Mouse (Mus musculus): Measurements from ENCODE around the gene Olfr1411. TPM values are rescaled to one million over a fixed set of nuclear protein-coding genes. Genes with fewer than 3 reads are reported as not detected.

Gene Olfr1411
- total RNA-seq, 1 experiment = not detected

- Histone ChIP-seq H3K9ac (ENCODE audit: insufficient read depth, low read depth, low read length, poor library complexity, severe bottlenecking) (no peak overlapping the region), H3K4me1 (ENCODE audit: control insufficient read depth in 2 of 2, insufficient read depth in 2 of 2, low read length in 2 of 2, poor library complexity in 1 of 2) (no peaks in the 10 kb centered on the region), H3K4me3 (ENCODE audit: insufficient read depth in 1 of 2, low read depth in 1 of 2, low read length in 2 of 2, poor library complexity in 1 of 2, severe bottlenecking in 1 of 2) (no peak overlapping the region), H3K27ac (ENCODE audit: insufficient read depth, low read depth, low read length, poor library complexity, severe bottlenecking) (no peak overlapping the region), H3K36me3 (ENCODE audit: control insufficient read depth, insufficient read depth, low read length, poor library complexity, severe bottlenecking) (no peaks in the 10 kb centered on the region), H3K9me3 (ENCODE audit: control insufficient read depth, insufficient read depth, low read depth, low read length) (no peaks in the 10 kb centered on the region)
- no peak for DNase-seq (ENCODE audit: low read depth, low spot score)
- TF ChIP-seq MAFK (IDR thresholded peaks at IDR 0.05; ENCODE audit: insufficient read depth, low read depth, low read length) (no peak), CHD2 (IDR thresholded peaks at IDR 0.05; ENCODE audit: low read depth, low read length) (no peak), ZNF384 (IDR thresholded peaks at IDR 0.05; ENCODE audit: low read depth, low read length) (no peak), ZC3H11A (IDR thresholded peaks at IDR 0.05; ENCODE audit: borderline replicate concordance, low read depth, low read length) (no peak), HCFC1 (IDR thresholded peaks at IDR 0.05; ENCODE audit: borderline replicate concordance, insufficient read depth, low read length) (no peak)
- in situ Hi-C loops (cut with MboI; ENCODE audit: low sequenced_read_pairs in 2 of 2, unreplicated experiment in 2 of 2) = no loop called here
These were observed 34.0 kb downstream of the Olfr1411 start for GRCm38 (mm10) chr1:92628227-92628626.

- in situ Hi-C loops (cut with MboI; ENCODE audit: low sequenced_read_pairs in 2 of 2, unreplicated experiment in 2 of 2) = no loop called here
- Histone ChIP-seq H3K27ac (ENCODE audit: insufficient read depth, low read depth, low read length, poor library complexity, severe bottlenecking) (no peak overlapping the region), H3K9ac (ENCODE audit: insufficient read depth, low read depth, low read length, poor library complexity, severe bottlenecking) (no peak overlapping the region), H3K4me3 (ENCODE audit: insufficient read depth in 1 of 2, low read depth in 1 of 2, low read length in 2 of 2, poor library complexity in 1 of 2, severe bottlenecking in 1 of 2) (no peak overlapping the region), H3K36me3 (ENCODE audit: control insufficient read depth, insufficient read depth, low read length, poor library complexity, severe bottlenecking) (peaks cover 7% of the 10 kb centered on the region), H3K9me3 (ENCODE audit: control insufficient read depth, insufficient read depth, low read depth, low read length) (no peaks in the 10 kb centered on the region), H3K4me1 (ENCODE audit: control insufficient read depth in 2 of 2, insufficient read depth in 2 of 2, low read length in 2 of 2, poor library complexity in 1 of 2) (no peaks in the 10 kb centered on the region)
- DNase-seq (ENCODE audit: low read depth, low spot score) = no peak
- no peak for TF ChIP-seq CHD2 (IDR thresholded peaks at IDR 0.05; ENCODE audit: low read depth, low read length)
These were observed 38.0 kb downstream of the Olfr1411 start for GRCm38 (mm10) chr1:92632196-92632595.

- Histone ChIP-seq H3K9ac (ENCODE audit: insufficient read depth, low read depth, low read length, poor library complexity, severe bottlenecking) (no peak overlapping the region), H3K36me3 (ENCODE audit: control insufficient read depth, insufficient read depth, low read length, poor library complexity, severe bottlenecking) (peaks cover 10% of the 10 kb centered on the region), H3K4me1 (ENCODE audit: control insufficient read depth in 2 of 2, insufficient read depth in 2 of 2, low read length in 2 of 2, poor library complexity in 1 of 2) (no peaks in the 10 kb centered on the region), H3K27ac (ENCODE audit: insufficient read depth, low read depth, low read length, poor library complexity, severe bottlenecking) (no peak overlapping the region), H3K4me3 (ENCODE audit: insufficient read depth in 1 of 2, low read depth in 1 of 2, low read length in 2 of 2, poor library complexity in 1 of 2, severe bottlenecking in 1 of 2) (no peak overlapping the region), H3K9me3 (ENCODE audit: control insufficient read depth, insufficient read depth, low read depth, low read length) (no peaks in the 10 kb centered on the region)
- no peak for TF ChIP-seq MAFK (IDR thresholded peaks at IDR 0.05; ENCODE audit: insufficient read depth, low read depth, low read length)
- no peak for TF ChIP-seq CHD2 (IDR thresholded peaks at IDR 0.05; ENCODE audit: low read depth, low read length)
- no peak for TF ChIP-seq ZNF384 (IDR thresholded peaks at IDR 0.05; ENCODE audit: low read depth, low read length)
- TF ChIP-seq HCFC1 (IDR thresholded peaks at IDR 0.05; ENCODE audit: borderline replicate concordance, insufficient read depth, low read length) = no peak
- no peak for TF ChIP-seq ZC3H11A (IDR thresholded peaks at IDR 0.05; ENCODE audit: borderline replicate concordance, low read depth, low read length)
- no peak for DNase-seq (ENCODE audit: low read depth, low spot score)
- in situ Hi-C loops (cut with MboI; ENCODE audit: low sequenced_read_pairs in 2 of 2, unreplicated experiment in 2 of 2) = no loop called here
These were observed 38.7 kb downstream of the Olfr1411 start for GRCm38 (mm10) chr1:92632948-92633347.

- in situ Hi-C loops (cut with MboI; ENCODE audit: low sequenced_read_pairs in 2 of 2, unreplicated experiment in 2 of 2) = no loop called here
- DNase-seq (ENCODE audit: low read depth, low spot score) = no peak
- H3K4me1 ChIP-seq (ENCODE audit: control insufficient read depth in 2 of 2, insufficient read depth in 2 of 2, low read length in 2 of 2, poor library complexity in 1 of 2) = no peaks in the 10 kb centered on the region
- no peak for TF ChIP-seq CHD2 (IDR thresholded peaks at IDR 0.05; ENCODE audit: low read depth, low read length)
- TF ChIP-seq ZNF384 (IDR thresholded peaks at IDR 0.05; ENCODE audit: low read depth, low read length) = no peak
- no peak for TF ChIP-seq HCFC1 (IDR thresholded peaks at IDR 0.05; ENCODE audit: borderline replicate concordance, insufficient read depth, low read length)
- no peak for TF ChIP-seq ZC3H11A (IDR thresholded peaks at IDR 0.05; ENCODE audit: borderline replicate concordance, low read depth, low read length)
- TF ChIP-seq MAFK (IDR thresholded peaks at IDR 0.05; ENCODE audit: insufficient read depth, low read depth, low read length) = no peak
- H3K36me3 ChIP-seq (ENCODE audit: control insufficient read depth, insufficient read depth, low read length, poor library complexity, severe bottlenecking) = peaks cover 12% of the 10 kb centered on the region
- H3K27ac ChIP-seq (ENCODE audit: insufficient read depth, low read depth, low read length, poor library complexity, severe bottlenecking) = no peak overlapping the region
- H3K9me3 ChIP-seq (ENCODE audit: control insufficient read depth, insufficient read depth, low read depth, low read length) = no peaks in the 10 kb centered on the region
- no peak overlapping the region for H3K9ac ChIP-seq (ENCODE audit: insufficient read depth, low read depth, low read length, poor library complexity, severe bottlenecking)
- H3K4me3 ChIP-seq (ENCODE audit: insufficient read depth in 1 of 2, low read depth in 1 of 2, low read length in 2 of 2, poor library complexity in 1 of 2, severe bottlenecking in 1 of 2) = no peak overlapping the region
These were observed 39.5 kb downstream of the Olfr1411 start for GRCm38 (mm10) chr1:92633726-92634125.

GRCm38 (mm10) chr1:92634569-92634968, 40.4 kb downstream of the Olfr1411 start:
- Histone ChIP-seq H3K36me3 (ENCODE audit: control insufficient read depth, insufficient read depth, low read length, poor library complexity, severe bottlenecking) (peaks cover 12% of the 10 kb centered on the region), H3K4me1 (ENCODE audit: control insufficient read depth in 2 of 2, insufficient read depth in 2 of 2, low read length in 2 of 2, poor library complexity in 1 of 2) (no peaks in the 10 kb centered on the region), H3K27ac (ENCODE audit: insufficient read depth, low read depth, low read length, poor library complexity, severe bottlenecking) (no peak overlapping the region), H3K9me3 (ENCODE audit: control insufficient read depth, insufficient read depth, low read depth, low read length) (no peaks in the 10 kb centered on the region), H3K9ac (ENCODE audit: insufficient read depth, low read depth, low read length, poor library complexity, severe bottlenecking) (no peak overlapping the region), H3K4me3 (ENCODE audit: insufficient read depth in 1 of 2, low read depth in 1 of 2, low read length in 2 of 2, poor library complexity in 1 of 2, severe bottlenecking in 1 of 2) (no peak overlapping the region)
- no peak for DNase-seq (ENCODE audit: low read depth, low spot score)
- no peak for TF ChIP-seq CHD2 (IDR thresholded peaks at IDR 0.05; ENCODE audit: low read depth, low read length)
- TF ChIP-seq ZC3H11A (IDR thresholded peaks at IDR 0.05; ENCODE audit: borderline replicate concordance, low read depth, low read length) = no peak
- no peak for TF ChIP-seq ZNF384 (IDR thresholded peaks at IDR 0.05; ENCODE audit: low read depth, low read length)
- TF ChIP-seq HCFC1 (IDR thresholded peaks at IDR 0.05; ENCODE audit: borderline replicate concordance, insufficient read depth, low read length) = no peak
- no peak for TF ChIP-seq MAFK (IDR thresholded peaks at IDR 0.05; ENCODE audit: insufficient read depth, low read depth, low read length)
- in situ Hi-C loops (cut with MboI; ENCODE audit: low sequenced_read_pairs in 2 of 2, unreplicated experiment in 2 of 2) = no loop called here

Data from ES-E14 (cell line).